Mouse (Mus musculus): ENCODE data around the gene Rhbdd1.

Gene Rhbdd1

DNA sequence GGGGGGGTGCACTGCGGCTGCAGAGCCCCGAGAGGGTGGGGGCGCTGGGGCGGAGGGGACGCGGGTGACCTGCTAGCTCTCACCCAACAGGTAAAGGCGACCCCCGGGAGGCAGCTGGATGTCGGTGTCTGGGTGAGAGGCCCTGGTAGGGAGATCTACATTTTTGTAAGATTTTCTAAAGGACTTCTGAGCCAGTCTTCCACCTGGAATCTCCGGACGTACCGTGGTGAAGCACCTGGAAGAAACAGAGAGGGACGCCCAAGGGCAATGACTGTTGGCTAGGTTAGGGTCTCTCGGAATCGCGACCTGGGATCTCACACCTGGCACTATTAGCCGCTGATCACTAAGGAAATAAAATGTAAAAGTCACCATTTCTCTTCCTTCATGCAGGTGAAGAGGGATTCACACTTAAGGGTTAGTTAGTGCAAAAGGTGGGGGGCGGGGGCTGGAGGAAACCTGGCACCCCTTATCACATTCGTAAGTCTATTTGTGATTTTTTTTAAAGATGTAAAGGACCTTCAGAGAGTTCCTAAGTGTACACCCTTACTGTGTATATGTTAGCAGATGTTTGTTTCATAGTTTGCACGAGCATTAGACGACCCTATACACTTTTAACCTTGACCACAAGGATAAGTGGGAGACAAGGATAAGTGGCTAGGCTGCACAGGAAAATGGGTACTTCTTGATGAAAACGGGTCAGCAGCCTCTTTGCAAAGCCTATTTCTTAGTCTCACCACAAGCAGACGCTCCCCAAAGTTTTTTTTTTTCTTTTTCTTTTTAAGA, 24.1 kb upstream of the Rhbdd1 start:
- no peak for DNase-seq (ENCODE audit: low read depth)

DNA sequence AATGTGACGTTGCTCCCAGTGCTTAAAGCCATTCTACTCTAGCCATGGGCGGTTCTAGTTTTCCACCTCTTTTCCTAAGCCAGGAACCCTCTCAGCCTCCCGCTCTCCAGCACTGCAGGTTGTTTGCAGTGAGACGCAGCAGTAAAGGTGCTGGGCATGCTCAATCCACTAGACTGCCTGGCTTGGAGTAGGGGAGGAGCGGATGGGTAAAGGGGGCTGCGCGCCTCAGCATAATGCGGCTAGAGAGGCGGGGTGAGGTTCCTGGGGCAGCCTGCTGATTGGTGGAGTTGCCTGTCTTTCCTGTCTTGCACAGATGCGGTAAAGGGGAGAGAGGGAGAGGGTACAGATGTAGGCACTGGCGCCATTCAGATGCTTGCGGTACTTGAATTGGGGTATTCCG, 23.5 kb upstream of the Rhbdd1 start:
- DNase-seq (ENCODE audit: low read depth): no peak

DNA sequence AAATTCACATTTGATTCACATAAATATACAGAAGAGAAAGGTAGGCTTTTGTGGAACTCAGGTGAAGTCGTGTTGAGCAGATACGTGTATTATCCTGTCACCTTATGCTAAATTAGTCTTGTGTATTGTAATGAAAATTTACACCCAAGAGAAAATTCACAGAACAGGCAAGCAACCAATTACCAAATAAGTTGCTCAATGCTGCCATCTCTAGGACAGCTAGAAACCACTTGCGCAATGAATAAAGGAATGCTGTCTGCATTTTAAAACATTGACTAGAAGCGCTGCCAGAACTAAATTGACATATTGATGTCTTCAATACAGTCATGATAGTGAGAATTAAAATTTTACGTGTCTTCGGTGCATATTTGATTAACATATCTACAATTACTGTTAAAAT, 22.1 kb upstream of the Rhbdd1 start:
- DNase-seq (ENCODE audit: low read depth): peak; percentile 58

DNA sequence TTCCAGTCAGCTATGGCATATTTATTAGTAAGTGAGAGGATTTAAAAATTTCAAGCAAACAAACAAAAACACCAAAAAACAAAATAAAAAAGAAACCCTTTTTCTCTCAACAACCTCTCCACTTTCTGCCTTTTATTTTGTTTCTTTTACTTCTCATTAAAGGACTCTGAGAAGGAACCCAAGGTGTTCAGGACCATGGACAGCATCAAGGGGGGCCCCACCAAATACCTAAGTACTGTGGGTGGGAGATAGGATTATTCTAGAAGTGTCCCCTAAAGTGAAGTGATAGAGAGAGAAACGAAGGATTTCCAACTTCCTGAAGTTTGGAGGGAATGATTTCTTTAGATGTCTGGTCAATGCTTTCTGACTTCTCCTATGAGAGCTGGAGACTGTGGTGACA, 17.7 kb upstream of the Rhbdd1 start:
- peak; percentile 18 for DNase-seq (ENCODE audit: low read depth)

DNA sequence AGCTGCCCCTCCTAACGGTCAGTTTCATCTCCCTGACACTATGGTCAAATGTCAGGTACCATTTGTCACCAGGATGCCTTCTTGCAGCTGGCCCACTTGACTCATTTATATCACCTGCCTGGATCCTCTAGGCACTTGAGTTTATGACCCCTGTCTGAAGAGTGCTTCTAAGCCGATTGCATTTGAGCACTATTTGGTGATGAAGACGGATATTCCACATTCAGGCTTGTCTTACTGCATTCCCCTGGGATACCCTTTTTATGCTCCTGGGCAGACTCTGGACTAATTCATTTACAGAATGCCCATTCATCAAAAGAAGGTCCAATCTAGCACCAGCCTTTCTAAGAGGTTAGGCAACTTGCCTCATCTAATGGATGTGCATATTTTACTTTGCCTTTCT, 11.8 kb upstream of the Rhbdd1 start:
- DNase-seq (ENCODE audit: low read depth): no peak

DNA sequence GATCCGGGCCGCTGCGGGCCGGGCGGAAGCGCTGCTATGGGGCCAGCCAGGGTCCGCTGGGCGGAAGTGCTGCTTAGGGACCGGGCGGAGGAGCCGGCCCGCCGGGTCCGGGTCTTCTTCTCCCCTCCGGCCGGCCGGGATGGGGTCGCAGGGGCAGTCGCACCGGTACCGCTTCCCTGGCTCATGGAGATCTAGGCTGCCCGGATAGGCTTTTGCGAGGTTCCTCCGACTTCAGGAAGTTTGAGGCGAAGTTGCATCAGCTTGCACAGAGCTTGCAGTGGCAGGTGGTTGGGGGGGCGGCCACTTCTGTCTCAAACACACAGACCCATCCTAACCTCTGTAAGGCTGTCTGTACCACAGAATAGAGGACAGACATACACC, 484 bp downstream of the Rhbdd1 start:
- DNase-seq (ENCODE audit: low read depth): peak; percentile 87

DNA sequence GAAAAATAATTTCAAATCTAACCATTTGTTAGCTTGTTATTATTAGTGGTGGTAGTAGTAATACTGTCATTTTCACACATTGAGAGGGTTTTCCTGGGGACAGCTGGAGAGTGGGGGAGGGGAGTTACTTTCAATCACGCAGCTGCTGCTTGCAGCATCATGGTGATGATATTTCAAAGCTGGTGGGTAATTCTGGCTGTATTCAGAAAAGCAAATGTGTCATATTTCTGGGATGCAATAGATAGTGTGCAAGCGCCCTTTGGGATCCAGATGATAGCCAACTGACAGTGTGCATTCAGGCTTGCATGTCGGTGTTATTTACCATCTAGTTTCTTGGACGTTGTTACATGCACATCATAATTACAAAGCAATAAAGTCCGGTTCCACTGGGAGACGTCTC, 4.2 kb downstream of the Rhbdd1 start:
- no peak for DNase-seq (ENCODE audit: low read depth)

DNA sequence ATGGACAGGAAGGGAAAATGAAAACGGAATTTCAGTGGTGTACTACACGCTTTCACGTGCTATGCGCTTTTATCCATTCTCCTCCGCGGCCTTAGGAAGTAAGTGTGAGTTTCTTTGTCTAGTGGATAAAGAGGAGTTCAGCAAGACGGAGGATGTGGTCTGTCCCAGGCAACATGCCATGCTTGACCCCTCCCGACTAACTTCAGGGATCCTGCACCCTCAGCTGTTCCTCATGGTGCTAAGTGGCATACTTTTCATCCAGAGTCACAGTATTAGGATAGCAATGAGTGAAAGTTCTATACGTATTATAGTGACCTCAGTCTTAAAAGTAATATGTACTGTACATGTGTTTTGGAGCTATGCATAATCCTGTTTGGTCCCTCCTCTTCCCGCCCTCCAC, 4.6 kb downstream of the Rhbdd1 start:
- DNase-seq (ENCODE audit: low read depth): no peak

DNA sequence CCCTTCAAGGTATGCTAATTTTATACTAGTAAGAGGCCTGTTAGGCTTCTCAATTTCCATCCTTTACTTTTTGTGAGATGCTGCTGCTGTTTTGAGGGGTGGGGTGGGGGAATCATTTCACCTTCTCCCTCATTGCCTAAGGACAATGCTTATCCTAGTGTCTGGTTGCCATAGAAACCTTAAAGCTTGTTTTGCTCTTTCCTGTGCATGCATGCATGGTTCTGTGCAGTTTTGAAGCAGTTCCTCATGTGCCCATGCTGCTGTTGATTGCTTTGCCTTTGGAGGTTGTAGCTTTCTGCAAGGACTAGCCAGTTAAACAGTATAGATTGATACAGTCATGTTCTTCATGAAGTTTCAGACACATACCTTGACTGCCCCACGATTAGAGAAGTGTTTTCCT, 5.2 kb downstream of the Rhbdd1 start:
- DNase-seq (ENCODE audit: low read depth): no peak

DNA sequence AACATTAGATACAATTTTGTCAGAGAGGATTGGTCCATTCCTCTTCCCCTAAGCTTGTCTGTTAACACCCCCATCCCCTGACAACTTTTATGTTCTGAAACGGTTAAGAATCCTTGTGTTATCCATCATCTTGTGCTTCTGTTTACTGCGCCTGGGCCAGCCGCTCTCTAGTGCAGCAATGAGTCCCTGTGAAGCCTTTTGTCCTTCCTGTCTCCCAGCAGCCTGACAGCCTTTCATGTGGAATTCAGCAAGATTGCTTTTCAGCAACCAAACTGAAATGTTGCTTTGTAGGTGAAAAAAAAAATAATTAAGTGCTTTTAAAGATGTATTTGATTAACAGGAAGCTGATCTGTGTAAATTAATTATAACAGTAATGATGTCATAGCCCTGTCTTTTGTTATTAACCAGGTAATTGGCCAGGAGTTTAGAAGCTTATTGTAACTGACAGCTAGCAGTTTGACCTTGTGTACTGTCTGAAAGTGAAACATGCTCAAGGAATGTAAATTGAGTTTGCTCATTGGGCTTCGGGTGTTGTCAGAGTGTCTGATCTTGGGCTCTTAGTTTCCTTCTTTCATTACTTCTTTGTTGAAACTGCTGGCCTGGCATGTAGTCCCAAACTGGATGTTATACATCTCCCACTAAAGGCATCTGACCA, 8.0 kb downstream of the Rhbdd1 start:
- DNase-seq (ENCODE audit: low read depth): no peak

DNA sequence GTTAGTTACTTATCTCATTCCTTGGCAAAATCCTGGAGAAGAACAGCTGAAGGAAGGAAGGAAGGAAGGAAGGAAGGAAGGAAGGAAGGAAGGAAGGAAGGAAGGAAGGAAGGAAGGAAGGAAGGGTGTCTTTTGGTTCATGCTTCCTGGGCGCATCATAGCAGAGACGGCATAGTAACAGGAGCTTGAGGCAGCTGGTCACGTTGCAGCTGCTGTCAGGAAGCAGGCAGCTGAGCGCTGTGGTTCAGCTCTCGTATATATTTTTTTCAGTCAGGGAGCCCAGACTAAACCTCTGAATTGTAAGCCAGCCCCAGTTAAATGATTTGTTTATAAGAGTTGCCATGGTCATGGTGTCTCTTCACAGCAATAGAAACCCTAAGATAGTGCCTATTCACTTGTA, 9.9 kb downstream of the Rhbdd1 start:
- DNase-seq (ENCODE audit: low read depth): no peak

DNA sequence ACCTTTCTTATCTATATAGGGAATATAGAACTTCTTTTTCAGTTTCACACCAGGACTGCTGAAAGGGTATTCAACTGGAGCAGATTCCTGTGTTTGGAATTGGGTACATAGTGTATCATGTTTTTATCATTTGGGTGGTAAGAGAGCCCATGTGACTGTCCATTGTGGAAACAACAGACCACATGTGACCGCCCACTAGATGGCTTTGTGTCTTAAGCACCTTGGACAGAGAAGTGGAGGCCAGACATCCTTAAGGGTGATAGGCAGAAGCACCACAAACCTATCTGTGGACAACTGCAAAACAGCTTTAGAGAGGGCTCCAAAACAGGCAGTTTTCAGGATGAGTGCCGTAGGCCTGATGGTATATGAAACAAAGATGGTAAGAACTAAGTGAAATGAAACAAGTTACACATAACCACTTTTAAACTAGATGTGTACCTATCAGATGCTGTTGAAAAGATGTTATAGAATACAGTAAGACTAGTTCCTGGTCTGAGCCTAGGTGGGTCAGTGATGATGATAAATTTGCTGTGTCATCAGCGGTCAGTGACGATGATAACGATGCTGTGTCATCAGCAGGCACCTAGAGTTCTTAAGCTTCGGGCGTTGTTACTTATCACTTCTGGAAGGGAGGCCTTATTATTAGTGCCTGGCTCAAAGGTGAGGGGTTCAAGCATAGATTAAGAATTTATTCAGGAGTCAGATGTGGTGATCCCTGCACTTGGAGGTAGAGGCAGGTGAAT, 12.0 kb downstream of the Rhbdd1 start:
- DNase-seq (ENCODE audit: low read depth): peak; percentile 26

DNA sequence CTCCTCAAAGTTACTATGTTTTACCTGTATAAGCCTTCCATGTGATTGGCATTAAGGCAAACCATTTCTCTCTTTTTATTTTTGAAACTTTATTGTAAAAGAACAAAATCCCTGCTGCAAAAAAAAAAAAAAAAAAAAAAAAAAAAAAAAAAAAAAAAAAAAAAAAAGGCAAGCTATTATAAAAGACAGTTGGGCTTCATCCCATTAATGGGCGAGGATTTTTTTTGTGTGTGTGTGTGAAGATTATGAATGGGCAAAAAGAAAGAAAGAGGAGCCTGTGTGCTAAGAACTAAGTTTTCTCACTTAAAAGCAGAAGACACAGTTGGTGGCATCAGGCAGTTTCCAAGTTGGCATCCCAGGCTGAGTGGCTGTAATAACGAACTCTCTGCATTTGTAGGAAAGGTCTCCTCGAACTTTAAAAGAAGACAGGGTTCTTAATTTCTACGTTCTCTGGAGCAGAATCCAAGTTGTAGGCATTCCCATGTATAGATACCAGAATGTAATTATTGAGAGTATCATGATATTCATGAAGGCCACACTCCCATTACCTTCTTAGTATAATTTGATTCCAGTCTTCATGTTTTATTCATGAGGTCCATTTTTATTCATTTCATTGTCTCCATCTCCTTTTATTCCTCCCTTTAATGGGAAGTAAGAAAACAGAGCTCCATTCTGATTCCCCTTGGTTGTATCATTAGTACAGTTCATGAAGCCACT, 13.1 kb downstream of the Rhbdd1 start:
- no peak for DNase-seq (ENCODE audit: low read depth)

DNA sequence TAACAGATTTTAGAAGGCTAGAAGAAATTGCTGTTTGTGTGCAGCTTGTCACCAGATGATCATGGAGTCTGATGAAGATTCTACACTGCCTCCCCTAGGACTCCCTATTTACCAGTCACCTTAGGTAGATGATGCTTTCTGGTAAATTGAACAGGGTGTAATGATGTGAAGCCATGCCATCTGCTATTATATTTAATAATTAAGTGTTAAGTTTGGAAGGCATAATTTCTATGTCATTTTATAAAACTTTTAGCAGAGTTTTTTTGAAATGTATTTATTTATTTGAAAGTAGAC, 13.6 kb downstream of the Rhbdd1 start:
- DNase-seq (ENCODE audit: low read depth): no peak

DNA sequence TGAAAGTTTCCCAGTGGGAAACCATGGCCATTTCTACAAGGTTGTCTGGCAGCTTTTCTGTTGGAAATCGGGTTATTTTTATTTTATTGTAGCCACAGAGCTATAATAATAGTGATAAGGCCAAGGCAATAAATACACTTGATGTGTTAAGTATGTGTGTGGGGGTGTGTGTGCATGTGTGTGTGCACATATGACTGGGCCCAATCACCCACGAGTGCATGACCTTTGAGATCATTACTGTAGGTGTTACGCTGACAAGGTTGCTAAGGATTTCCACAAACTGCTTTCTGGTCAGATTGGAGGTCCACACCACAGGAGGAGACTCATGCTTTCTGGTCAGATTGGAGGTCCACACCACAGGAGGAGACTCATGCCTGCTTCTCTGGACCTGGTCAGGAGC, 18.3 kb downstream of the Rhbdd1 start:
- no peak for DNase-seq (ENCODE audit: low read depth)

DNA sequence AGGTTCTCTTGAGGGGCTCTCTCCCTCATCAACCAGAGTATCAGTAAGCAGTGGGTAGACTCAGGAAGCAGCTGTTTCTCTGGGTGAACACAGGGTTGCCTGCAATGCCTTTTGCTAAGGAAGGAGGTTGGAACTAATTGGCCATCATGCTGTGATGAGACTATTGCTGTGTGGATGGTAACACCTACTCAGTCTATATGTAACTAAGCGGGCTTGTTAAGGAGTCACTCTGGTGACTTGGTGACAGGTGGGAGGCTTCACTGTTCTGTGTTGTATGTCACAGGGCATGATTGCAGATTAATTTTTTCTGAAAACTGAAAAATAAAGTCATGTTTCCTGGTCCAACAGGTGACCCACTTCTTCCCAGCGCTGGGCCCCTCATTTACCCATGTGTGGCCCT, 36.8 kb downstream of the Rhbdd1 start:
- peak; percentile 11 for DNase-seq (ENCODE audit: low read depth)

DNA sequence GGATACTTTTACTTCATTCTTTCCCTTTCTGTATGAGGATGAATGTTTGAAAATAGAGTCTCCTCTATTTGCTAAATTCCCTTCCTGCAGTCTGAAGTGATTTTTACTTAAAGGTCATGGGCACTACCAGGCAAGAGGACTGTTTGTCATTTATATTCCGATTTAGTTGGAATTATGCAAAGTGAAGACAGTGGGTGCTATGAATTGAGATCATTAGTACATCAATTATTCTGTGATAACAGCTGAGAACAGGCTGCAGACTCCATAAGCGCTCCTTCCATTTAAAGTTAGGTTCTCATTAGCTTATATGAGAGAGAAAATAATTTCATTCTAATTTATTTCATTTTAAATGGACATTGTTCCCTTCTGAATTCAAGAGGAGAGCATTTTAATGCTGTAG, 37.5 kb downstream of the Rhbdd1 start:
- DNase-seq (ENCODE audit: low read depth): no peak

DNA sequence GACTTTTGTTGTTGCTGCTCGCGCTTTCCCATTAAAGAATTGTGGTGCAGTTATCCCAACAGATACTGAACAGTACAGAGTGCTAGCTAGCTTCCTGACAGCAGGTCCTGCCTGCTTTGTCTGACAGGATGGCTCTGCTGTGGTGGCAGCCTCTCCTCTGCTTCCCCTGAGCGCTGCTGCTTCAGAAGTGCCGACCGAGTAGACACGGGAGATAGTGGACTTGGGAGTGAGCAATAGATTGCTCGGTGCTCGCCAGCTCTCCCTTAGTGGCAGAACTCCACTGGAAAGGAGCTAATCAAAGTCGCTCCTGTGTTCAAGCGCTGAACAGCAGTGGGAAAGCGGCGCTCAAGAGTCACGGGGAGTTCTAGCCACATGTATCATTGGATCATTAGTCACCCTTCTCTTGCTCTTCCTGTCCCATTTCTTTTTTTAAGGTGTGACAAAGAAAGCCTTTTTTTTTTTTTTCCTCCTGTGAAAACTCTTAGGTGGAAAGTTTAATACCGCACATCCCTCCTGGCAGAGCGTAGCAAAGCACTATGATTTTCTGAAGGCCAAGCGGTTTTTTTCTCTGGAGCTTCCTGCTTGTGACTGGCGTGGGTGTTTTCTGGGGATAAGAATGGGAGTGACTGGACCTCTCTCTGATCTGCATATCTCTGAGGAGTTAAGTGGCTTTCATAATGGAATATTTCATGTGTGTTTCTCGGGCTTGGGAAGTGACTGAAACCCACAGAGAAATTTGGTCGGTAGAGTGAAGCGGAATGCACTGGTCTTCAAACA, 42.8 kb downstream of the Rhbdd1 start:
- DNase-seq (ENCODE audit: low read depth): peak; percentile 11

DNA sequence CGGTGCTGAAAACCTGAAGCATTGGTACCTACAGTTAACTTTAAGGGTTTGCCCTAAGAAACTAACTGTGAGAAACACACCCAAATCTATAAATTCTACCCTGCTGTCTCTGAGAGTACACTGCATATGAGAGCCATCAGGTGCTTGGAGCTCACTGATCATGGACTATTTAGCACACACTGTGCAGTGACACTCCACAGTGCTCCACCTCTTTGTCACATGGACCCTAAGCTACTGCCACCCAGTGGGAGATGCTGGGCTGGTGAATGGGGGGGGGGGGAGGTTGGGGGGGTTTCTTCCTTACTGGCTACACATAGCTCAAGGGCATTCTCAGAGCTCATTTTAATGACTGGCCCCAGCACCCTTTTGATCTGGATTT, 43.4 kb downstream of the Rhbdd1 start:
- no peak for DNase-seq (ENCODE audit: low read depth)

DNA sequence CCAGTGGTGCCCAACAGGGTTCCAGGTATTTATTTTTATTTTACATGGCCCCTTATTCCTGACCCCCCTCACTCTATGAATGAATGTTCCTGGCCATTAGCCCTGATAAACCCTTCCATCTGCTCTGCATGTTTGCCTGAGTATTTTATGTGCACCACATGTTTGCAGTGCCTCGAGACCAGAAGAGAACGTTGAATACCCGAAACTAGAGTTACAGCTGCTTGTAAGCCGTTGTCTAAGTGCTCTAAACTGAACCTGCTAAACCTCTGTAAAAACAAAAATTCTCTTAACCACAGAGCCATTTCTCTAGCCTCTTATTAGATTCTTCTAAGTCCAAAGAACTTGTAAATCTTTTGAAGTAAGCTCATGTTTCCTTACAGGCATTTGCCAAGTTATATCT, 45.0 kb downstream of the Rhbdd1 start:
- no peak for DNase-seq (ENCODE audit: low read depth)

DNA sequence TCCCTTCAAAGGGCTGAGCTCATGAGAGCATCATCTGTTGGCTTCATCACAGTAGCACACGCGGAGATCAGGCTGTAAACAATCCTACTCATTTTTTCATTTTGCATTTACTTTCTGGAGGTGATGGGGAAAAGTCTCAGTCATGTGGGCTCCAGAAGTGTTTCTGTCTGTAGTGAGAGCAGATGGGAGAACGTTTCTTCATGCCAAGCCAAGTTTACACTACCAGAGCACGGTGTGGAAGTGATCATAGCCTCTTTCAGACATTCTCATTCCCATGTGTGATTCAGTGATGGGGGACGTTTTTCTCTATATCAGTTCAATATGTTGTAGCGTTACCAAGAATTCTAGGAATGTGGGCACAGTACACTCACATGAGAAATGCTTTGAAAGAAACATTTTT, 45.9 kb downstream of the Rhbdd1 start:
- no peak for DNase-seq (ENCODE audit: low read depth)

DNA sequence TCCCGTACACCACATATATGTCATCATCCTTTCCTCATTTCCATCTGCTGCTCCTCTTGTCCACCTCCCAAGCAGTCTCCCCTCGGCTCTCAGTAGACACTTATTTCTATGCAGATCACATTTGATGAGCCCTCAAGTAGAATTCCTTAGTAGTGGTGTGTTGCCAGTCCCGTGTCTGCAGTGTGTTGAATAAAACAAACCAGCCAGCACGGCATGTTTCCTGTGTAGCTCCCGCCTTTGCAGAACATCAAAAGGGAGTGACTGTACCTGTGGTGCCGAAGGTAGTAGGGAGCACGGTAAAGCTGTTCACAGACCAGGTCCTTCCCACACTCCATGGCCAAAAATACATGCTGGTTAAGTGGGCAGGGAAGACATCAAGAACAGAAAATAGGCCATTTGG, 47.8 kb downstream of the Rhbdd1 start:
- no peak for DNase-seq (ENCODE audit: low read depth)
